Mouse (Mus musculus) cerebral cortex, adult 2 months (tissue): ENCODE results near the gene Lhb.

Experiments used
- WGBS: fragments of 180-500 bp; shearing (Covaris S2); methylation state at CpG from one replicate; pipeline ENCODE4 v1.1.7; 2018; 5-methylcytosine and 5-hydroxymethylcytosine counted together

Gene Lhb

DNA sequence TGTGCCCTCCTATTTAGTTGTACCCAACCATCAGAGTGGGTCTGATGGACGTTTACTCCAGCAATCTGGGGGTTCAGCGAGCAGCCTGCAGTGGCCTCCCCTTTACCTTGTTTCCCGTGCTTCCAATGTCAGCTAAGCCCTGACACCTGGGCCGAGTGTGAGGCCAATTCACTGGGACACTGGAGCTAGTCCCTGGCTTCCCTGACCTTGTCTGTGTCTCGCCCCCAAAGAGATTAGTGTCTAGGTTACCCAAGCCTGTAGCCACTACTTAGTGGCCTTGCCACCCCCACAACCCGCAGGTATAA lies at the start of gene Lhb:
Gene Lhb (plus strand): TSS at position 206 of the 305 bp plus-strand sequence.
- WGBS, result 79% methylated on average over 6 of the region's 6 CpGs

DNA sequence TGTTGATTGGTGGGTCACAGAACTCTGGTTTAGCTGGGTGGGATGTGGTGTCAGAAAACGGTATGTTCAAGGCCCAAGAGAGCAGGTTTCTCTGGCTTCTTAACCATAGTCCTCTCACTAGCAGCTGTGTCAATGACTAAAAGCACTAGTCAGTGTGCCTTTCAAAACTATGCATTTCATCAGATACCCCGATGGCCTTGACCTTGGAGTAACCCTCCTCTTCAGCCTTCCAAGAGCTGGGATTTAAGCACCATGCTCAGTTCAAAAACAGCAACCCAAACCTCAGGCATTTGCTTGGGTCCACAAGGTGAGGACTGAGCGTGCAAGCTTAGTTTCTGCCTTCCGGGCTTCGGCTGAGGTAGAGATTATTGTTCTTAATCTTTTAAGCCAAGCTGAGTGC lies 48.2 kb upstream of the Lhb start:
- 81% methylated on average over 5 of the region's 5 CpGs for WGBS

DNA sequence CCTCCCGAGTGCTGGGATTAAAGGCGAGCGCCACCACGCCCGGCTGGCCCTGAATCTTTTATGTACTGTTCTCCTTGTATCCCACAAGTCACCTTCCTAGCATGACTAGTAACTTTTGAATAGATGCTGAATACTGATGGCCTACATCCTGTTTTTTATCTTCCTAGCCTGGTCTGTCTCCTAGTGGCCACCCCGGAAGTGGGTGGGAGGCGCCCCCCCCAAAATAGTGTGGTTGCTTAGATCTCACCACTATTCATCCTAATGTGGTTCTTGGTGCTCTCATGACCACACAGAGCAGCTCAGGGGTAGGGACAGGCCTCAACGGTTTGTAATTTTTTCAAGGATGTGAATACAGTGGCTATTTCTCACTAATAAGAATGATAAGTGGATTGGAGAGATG lies 46.0 kb upstream of the Lhb start:
- 89% methylated on average over 8 of the region's 8 CpGs for WGBS

DNA sequence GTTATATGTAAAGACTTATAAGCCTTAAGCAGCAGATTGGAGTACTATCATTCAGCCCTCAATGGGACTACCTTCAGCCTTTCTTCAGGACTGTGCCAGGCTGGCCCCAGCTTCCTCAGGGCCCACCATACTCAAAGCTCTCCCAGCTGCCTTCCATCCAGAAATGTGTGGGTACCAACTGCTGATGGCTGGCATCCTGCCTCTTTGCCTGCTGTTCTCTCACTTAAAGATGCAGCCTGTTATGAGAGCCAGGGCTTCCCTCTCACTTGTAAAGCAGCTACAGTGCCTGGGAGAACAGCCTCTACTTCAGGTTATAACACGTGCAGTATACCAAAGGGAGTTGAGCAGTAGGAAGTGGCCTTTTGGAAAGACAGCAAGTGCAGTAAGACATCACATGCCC lies 44.6 kb upstream of the Lhb start:
- 39% methylated on average over 1 of the region's 1 CpGs for WGBS

DNA sequence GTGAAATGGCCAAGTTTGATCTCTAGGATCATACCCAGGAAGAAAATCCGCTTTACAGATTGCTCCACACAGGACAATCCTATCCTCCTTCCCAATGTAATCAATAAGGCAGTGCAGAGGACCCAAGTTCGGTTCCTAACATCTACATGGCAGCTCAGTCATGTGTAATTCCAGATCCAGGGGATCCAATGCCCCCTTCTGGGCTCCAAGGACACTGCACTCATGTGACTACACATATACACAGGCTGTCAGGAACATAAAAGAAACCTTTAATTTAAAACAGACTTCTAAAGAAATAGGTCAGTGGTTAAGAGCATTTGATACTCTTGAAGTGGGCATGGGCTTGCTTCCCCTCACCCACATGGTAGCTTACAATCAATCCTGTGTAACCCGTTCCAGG lies 34.5 kb upstream of the Lhb start:
- 92% methylated on average over 3 of the region's 3 CpGs for WGBS

DNA sequence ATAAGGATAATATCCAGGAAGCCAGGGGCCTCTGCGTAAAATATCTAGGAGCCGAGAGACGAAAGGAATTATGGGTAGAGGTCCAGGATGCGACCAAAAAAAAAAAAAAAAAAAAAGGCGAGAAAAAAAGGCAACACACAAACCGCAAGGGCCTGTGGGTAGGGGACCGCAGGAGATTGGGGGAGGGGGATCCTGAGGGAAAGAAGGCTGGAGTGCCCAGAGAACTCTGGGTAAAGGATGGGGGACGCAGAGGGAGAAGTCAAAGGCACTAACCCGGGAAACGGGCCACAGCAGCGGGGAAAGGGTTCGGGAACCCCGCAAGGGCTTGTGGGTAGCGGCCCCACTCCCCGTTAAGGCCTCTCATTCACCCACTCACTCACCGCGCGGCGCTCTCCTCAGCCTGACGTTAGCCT lies 25.5 kb upstream of the Lhb start:
- WGBS, result under 1% methylated on average over 19 of the region's 20 CpGs

DNA sequence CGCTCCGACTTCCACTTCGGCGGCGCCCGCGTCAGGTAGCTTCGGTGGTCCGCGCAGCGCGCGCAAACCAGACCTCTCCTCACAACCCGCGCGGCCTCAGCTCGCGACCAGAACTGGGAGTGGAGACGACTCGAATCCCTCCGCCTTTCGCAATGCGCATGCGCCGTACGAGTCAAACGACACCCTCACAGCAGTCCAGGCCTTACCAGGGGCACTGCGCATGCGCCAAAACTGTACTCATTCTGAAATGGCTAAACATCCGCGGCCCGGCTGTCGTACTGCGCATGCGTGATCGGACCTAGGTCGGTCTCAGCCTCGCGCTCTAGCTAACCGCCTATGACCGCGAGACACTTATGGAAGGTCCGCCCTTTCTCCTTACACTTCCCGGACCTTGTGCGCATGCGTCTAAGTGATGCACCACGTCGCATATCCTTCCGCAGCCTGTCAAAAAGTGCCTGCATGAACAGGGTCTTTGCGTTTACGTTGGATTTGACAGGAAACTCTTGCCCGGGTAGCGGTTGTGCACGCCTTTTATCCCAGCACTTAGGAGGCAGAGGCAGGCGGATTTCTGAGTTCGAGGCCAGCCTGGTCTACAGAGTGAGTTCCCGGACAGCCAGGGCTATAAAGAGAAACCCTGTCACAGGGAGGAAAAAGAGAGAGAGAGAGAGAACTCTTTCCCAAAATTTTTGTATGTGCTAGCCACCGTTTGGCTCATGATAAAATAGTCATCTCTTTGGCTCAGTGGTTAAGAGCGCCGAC lies 24.9 kb upstream of the Lhb start, which contains the start of gene Snrnp70:
Gene Snrnp70 (minus strand): TSS at position 165 of the 759 bp plus-strand sequence.
- WGBS, result under 1% methylated on average over 60 of the region's 60 CpGs

DNA sequence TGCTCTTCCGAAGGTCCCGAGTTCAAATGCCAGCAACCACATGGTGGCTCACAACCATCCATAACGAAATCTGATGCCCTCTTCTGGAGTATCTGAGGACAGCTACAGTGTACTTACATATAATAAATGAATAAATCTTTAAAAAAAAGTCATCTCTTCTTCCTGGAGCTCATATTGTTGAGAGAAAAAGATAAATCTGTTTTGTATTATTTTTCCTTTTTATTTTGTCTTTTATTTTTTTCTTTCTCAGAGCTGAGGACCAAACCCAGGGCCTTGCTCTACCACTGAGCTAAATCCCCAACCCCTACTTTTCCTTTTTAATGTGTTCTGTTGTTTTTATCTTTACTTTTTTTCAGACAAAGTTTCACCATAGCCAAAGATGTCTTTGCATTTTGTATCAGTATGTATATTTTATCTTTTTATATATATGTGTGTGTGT lies 24.3 kb upstream of the Lhb start:
- WGBS, result 4% methylated on average over 3 of the region's 3 CpGs

DNA sequence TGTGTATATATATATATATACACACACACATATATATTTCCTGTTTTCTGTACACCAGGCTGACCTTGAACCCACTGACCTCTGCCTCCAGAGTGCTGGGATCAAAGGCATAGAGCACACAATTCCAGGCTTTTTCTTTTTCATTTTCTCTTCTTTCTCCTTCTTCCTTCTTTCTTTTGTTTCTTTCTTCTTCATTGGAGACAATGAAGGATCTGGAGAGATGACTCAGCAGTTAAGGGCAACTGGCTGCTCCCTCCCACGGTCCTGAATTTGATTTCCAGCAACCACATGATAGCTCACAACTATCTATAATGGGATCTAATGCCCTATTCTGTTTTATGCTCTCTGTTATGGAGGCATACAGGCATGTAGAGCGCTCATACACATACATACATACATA lies 23.8 kb upstream of the Lhb start:
- WGBS, result 71% methylated on average over 2 of the region's 2 CpGs

DNA sequence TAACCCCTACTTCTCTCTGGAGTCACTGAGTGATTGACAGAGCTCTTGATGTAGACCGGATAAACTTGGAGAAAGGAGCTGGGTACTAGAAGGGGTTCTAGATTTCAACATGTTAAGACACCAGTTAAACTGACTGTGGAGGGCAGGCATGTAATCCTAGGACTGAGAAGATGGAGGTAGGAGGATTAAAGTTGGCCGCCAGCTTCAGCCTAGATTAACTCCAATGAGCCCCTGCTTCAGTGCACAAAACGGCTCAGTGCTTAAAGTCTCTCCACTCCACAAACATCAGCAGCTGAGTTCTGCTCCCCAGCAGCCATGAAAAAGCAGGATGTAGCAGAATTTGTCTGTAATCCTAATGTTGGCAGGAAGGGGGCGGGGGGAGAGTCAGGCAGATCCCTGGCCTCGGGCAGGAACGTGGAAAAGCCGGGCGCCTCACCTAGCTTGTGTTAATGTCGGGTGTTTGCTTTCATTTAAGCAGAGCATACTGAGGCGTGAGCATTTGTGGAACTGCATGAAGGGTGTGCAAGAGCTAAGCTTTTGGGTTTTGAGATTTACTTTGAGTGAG lies 19.0 kb upstream of the Lhb start:
- WGBS, result 67% methylated on average over 10 of the region's 10 CpGs

DNA sequence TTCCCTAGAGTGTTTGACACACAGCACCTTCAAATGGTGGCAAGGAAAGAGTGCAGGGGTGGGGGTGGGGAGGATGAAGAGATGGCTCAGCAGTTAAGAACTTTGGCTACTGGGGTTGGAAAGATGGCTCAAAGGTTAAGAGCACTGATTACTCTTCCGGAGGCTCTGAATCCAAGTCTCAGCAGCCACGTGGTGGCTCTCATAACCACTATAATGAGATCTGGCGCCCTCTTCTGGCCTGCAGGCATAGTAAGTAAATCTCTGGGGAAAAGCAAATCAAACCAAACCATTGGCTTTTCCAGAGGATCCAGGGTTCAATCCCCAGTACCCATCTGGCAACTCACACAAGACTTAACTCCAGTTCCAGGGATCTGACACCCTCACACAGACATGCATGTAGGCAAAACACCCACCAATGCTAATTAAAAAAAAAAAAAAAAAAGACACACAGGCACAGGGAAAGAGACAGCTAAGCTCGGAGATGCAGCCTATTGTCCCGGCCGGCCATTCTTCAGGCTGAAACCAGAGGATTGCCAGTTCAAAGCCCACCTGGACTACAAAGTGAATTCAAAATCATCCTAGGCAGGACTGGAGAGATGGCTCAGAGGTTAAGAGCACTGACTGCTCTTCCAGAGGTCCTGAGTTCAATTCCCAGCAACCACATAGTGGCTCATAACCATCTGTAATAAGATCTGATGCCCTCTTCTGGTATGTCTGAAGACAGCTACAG lies 16.9 kb upstream of the Lhb start:
- WGBS, result 43% methylated on average over 6 of the region's 6 CpGs

DNA sequence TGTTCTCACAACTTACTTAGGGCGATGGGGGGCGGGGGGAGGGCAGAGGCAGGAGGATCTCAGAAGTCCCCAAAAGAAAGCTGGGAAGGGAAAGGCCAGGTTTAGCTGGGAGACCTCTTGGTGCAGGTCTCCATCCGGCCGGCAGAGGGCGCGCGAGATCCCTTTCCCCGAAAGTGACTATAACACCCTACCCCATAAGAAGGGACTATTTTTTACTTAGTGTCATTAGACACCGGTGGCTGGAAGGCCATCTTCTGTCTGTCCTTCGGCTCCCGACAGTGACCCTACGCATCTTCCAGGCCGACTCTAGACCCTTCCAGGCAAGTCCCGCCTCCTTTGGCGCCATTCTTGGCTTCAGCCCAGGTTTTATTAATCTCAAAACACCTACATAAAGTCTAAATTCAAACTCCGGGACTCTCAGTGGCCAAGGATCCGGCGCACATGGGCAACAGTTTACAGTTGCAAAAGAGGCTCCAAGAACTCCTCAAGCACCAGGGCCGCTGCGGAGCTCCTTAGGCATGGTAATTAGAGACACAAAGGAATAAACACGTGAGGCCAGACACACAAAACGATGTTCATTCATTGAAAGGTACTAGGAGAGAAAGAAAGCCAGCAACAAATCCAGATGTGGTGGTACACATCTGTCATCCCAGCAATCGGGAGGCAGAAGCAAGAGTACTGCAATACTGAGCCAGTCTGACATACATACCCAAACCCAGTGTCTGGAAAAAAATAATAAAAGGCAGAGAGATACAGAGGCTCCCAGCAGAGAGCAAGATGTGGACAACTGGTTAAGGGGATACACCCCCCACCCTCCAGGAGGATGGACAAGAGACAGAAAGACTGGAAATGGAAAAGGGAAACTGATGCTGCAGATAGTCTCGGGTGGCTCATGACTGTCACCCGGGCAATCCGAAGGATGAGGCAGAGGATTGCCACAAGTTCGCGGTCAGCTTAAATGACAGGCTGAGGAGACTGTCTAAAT lies 15.2 kb upstream of the Lhb start, which contains the start of gene Kcna7:
Gene Kcna7 (plus strand): TSS at position 563 of the 985 bp plus-strand sequence.
- 10% methylated on average over 28 of the region's 28 CpGs for WGBS

DNA sequence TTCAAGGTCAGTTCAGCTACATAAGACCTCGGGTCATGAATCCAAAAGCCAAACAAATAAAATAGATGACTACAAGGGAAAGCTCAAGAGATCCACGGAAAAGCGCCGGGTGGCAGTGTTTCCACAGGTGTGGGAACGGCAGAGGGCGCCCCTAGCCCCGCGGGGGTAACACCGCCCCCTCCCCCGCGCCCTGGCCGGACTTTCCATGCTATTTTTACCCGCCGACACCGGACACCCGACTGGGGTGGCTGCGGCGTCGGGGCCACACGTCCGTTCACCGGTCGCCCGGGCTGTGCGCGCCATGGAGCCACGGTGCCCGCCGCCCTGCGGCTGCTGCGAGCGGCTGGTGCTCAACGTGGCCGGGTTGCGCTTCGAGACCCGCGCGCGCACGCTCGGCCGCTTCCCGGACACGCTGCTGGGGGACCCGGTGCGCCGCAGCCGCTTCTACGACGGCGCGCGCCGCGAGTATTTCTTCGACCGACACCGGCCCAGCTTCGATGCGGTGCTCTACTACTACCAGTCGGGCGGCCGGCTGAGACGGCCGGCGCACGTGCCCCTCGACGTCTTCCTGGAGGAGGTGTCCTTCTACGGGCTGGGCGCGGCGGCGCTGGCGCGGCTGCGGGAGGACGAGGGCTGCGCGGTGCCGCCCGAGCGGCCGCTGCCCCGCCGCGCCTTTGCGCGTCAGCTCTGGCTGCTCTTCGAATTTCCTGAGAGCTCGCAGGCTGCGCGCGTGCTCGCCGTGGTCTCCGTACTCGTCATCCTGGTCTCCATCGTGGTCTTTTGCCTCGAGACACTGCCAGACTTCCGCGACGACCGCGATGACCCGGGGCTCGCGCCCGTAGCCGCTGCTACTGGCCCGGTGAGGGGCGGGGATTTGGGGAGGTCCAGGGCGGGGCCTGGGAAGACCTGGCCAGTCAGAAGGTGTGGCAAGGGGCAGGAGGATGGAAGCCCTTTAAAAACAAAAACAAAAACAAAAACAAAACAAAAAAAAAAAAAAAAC lies 14.2 kb upstream of the Lhb start:
- WGBS, result 1% methylated on average over 113 of the region's 114 CpGs

DNA sequence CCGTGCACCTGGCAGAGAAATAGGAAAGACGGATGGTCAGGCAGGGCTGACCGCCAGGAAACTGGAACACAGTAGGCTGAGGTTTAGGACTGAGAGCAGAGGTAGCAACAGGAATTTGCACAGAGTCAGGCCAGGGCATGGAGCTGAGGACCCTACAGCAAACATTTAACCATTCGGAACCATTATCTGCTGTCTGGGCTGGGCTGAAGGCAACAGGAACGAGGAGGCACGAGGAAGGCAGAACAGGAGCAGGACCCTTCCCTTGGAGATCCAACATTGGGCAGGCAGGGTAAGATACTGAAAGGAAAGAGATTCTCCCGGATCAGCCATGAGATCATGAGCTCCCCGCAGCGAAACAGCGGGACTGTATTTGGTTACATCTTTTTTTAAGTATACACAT lies 12.8 kb upstream of the Lhb start:
- WGBS, result 85% methylated on average over 10 of the region's 10 CpGs

DNA sequence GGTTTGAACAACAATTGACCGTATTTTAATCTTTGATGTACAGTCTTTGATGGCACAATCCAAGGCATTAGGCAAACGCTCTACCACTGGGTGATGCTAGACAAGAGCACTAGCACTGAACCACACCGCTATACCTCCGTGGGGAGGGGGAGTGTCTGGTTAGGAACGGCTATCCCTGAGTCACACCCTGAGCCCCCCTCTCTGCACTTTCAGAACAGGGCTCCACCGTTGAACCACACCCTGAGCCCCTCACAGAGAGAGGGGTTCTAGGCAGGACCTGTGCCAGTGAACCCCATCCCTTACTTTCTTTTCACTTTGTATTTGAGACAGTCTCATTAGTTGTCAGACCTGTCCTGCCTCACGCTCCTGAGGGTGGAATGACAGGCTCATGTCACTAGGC lies 12.3 kb upstream of the Lhb start:
- WGBS, result 78% methylated on average over 7 of the region's 7 CpGs

DNA sequence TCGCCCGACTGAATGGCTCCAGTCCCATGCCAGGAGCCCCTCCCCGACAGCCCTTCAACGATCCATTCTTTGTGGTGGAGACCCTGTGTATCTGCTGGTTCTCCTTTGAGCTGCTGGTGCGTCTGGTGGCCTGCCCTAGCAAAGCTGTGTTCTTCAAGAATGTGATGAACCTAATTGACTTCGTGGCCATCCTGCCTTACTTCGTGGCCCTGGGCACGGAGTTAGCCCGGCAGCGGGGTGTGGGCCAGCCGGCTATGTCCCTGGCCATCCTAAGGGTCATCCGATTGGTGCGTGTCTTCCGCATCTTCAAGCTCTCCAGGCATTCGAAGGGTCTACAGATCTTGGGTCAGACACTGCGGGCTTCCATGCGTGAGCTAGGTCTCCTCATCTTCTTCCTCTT lies 11.7 kb upstream of the Lhb start:
- 88% methylated on average over 17 of the region's 17 CpGs for WGBS

DNA sequence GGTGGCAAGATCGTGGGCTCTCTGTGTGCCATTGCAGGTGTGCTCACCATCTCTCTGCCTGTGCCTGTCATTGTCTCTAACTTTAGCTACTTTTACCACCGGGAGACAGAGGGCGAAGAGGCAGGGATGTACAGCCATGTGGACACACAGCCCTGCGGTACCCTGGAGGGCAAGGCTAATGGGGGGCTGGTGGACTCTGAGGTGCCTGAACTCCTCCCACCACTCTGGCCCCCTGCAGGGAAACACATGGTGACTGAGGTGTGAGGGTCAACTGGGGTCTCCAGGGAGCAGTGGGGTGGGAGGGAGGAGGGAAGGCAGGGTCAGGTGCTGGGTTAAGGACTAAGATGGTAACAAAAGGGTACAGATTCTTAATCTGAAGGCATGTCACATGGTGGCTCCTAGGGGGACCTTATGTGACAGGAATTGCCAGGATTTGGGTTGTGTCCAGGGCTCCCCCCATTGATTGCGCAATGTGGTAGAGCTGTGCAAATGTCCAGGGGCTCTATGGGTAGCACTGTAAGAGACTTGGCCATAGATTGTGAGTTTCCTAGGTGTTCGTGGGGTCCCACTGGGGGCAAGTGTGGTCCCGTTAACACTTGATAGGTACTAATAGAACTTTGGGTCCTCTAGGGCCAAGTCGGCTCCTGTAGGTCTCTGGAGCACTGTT lies 11.0 kb upstream of the Lhb start:
- 88% methylated on average over 8 of the region's 8 CpGs for WGBS

DNA sequence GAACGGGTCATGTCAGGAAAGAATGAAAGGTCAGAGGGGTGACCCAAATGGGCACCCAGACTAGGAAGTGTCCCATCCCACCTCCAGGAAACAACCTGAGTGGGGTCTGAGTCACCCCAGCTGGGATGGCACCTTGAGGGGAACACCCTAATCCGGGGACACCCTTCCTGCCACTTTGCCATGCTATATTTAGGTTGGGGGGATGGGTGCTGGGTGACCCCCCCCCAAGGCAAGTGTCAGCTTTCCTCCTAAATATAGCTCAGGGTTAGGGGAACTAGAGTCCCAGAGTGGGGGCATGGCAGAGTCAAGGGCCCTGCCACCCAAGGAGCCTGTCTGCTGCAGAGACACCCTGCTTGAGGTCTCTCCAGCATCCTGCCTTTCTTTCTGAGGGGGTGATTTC lies 8.2 kb upstream of the Lhb start:
- WGBS, result 83% methylated on average over 2 of the region's 2 CpGs

DNA sequence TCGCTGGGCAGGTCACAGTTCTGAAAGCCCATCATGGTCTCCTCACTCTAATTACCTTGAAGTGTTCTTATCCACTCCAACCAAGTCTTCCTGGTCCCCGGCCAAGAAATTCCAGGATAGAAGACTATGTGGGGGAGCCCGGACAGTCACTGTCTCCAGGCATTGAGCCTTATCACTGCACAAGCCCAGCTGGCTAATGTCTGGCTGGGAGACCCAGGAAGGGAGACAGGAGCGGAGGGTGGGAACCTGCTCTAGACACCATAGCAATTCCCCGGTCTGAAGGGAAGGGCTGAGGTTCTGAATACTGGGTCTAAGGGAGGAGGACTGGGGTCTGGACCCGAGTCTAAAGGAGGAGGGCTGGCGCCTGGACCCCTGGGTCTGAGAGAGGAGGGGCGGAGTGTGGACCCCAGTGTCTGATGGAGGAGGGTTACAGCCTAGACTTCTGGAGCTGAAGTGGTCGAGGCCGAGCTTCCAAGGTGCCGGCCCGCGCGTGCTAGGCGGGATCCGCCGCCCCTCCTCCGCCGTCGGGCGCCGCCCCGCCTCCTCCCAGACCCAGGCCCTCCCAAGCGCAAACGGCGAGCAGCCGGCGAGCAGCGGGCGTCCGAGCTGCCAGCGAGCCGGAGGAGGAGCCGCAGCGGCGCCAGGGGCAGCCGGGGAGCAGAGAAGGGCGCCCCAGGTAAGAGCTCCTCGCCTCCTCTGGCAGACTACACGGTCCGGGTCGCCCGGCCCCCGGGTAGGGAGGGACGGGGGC lies 7.3 kb upstream of the Lhb start, which contains the start of gene Ntf5:
Gene Ntf5 (plus strand): TSS at position 583 of the 751 bp plus-strand sequence.
- WGBS, result 5% methylated on average over 45 of the region's 45 CpGs
